Mouse (Mus musculus) embryonic fibroblast, embryonic 13.5 days (primary cell): ENCODE measurements around the gene Parg. TPM values are rescaled to one million over a fixed set of nuclear protein-coding genes. Genes with fewer than 3 reads are reported as not detected.
A peak's percentile ranks its signal among the peaks of the same experiment; 100 is the strongest.
"Not testable (repeated sequence)": the region's sequence is repeated elsewhere in the genome, so short reads cannot be mapped to it uniquely, and the experiment has no call there.

ENCODE experiments used
- H3K27ac ChIP-seq: 2 replicates; pipeline ENCODE4 v1.5.1; 2012; ENCODE audit warnings: low read length, control low read depth, inconsistent platforms; ENCODE audit not compliant: insufficient read depth
- H3K4me1 ChIP-seq: 2 replicates; pipeline ENCODE4 v1.6.1; 2011; ENCODE audit warnings: low read length; ENCODE audit not compliant: control insufficient read depth, insufficient read depth
- H3K4me3 ChIP-seq: 2 replicates; pipeline ENCODE4 v1.5.1; 2011; ENCODE audit warnings: mild to moderate bottlenecking, control low read depth, low read length; ENCODE audit not compliant: insufficient read depth
- CTCF ChIP-seq: IDR thresholded peaks from 2 replicates; pipeline ENCODE4 v1.5.1; 2011; ENCODE audit warnings: mild to moderate bottlenecking, control low read depth, low read length, moderate library complexity, borderline replicate concordance; ENCODE audit not compliant: insufficient read depth
- POLR2A ChIP-seq: IDR thresholded peaks from 2 replicates; pipeline ENCODE4 v1.6.1; 2011; ENCODE audit warnings: low read depth, mild to moderate bottlenecking, control low read depth, low read length, moderate library complexity
- polyA plus RNA-seq: library from polyadenylated mRNA; stranded (reverse); fragments of >200 nt; gene quantifications from 2 replicates; pipeline ENCODE4 v1.2.4, GENCODE M21; 2011; ENCODE audit warnings: low read depth; ENCODE audit not compliant: missing spikeins, insufficient read length

Parg gene
- polyA plus RNA-seq, 1 experiment = 64.2 TPM

GRCm38 (mm10) chr14:32163203-32163888 lies 38.4 kb upstream of the Parg start:
- H3K4me3 ChIP-seq = no peak overlapping the region
- TF ChIP-seq POLR2A = no peak
- no peak for TF ChIP-seq CTCF
- no peak overlapping the region for H3K27ac ChIP-seq
- H3K4me1 ChIP-seq = peaks cover 11% of the 10 kb centered on the region

- peak overlapping the region; percentile 86 for H3K27ac ChIP-seq
- no peak overlapping the region for H3K4me3 ChIP-seq
- TF ChIP-seq CTCF (no peak), POLR2A (no peak)
- peaks cover 11% of the 10 kb centered on the region for H3K4me1 ChIP-seq
Measured at GRCm38 (mm10) chr14:32164173-32165051, 37.3 kb upstream of the Parg start.

GRCm38 (mm10) chr14:32165278-32166061 lies 36.3 kb upstream of the Parg start:
- Histone ChIP-seq H3K4me3 (peak overlapping the region; percentile 30), H3K27ac (peak overlapping the region; percentile 86), H3K4me1 (peaks cover 11% of the 10 kb centered on the region)
- TF ChIP-seq POLR2A = no peak
- TF ChIP-seq CTCF = no peak

GRCm38 (mm10) chr14:32166062-32166441 lies 35.7 kb upstream of the Parg start:
- Histone ChIP-seq H3K27ac (0 out of 2 replicates have a peak overlapping the region, but pooled peaks have one; percentile 22), H3K4me3 (peak overlapping the region; percentile 30), H3K4me1 (peaks cover 10% of the 10 kb centered on the region)
- TF ChIP-seq POLR2A (no peak), CTCF (no peak)

GRCm38 (mm10) chr14:32166840-32167239 lies 34.9 kb upstream of the Parg start:
- Histone ChIP-seq H3K27ac (0 out of 2 replicates have a peak overlapping the region, but pooled peaks have one; percentile 13), H3K4me1 (peaks cover 8% of the 10 kb centered on the region), H3K4me3 (no peak overlapping the region)
- TF ChIP-seq CTCF (no peak), POLR2A (no peak)

GRCm38 (mm10) chr14:32167326-32167725 lies 34.4 kb upstream of the Parg start:
- Histone ChIP-seq H3K27ac (peak overlapping the region; percentile 25; the same call in 1 of the 2 replicates), H3K4me1 (peaks cover 8% of the 10 kb centered on the region), H3K4me3 (no peak overlapping the region)
- TF ChIP-seq POLR2A = no peak
- no peak for TF ChIP-seq CTCF

GRCm38 (mm10) chr14:32168653-32169231 lies 33.0 kb upstream of the Parg start:
- TF ChIP-seq POLR2A (no peak), CTCF (no peak)
- peaks cover 8% of the 10 kb centered on the region for H3K4me1 ChIP-seq
- no peak overlapping the region for H3K27ac ChIP-seq

GRCm38 (mm10) chr14:32170137-32170536 lies 31.6 kb upstream of the Parg start:
- no peak for TF ChIP-seq POLR2A
- no peak for TF ChIP-seq CTCF
- H3K4me3 ChIP-seq = no peak overlapping the region
- H3K27ac ChIP-seq = no peak overlapping the region
- H3K4me1 ChIP-seq = peaks cover 8% of the 10 kb centered on the region

More at GRCm38 (mm10) chr14:32168653-32169231, 33.0 kb upstream of the Parg start:
- no peak overlapping the region for H3K4me3 ChIP-seq

- TF ChIP-seq POLR2A (no peak), CTCF (no peak)
- Histone ChIP-seq H3K4me3 (no peak overlapping the region), H3K27ac (no peak overlapping the region), H3K4me1 (no peaks in the 10 kb centered on the region)
Measured at GRCm38 (mm10) chr14:32175310-32175709, 26.4 kb upstream of the Parg start.

- not testable (repeated sequence) for H3K4me3 ChIP-seq, H3K27ac ChIP-seq, H3K4me1 ChIP-seq
Measured at GRCm38 (mm10) chr14:32176590-32176989, 25.2 kb upstream of the Parg start.
